Mouse (Mus musculus): ENCODE results near the gene Cd83.

- TF ChIP-seq CTCF (IDR thresholded peaks at IDR 0.05; ENCODE audit: low read depth) (no peak), EP300 (IDR thresholded peaks at IDR 0.05; ENCODE audit: low read depth) (no peak)
Measured at GRCm38 (mm10) chr13:43820071-43820470, 35.5 kb downstream of the Cd83 start.

Measured in heart, postnatal 0 days (tissue).